Mouse (Mus musculus) embryonic facial prominence, embryonic 10.5 days (tissue): ENCODE results near the gene H2-Ab1. TPM values are rescaled to one million over a fixed set of nuclear protein-coding genes. Genes with fewer than 3 reads are reported as not detected.
"Not testable (repeated sequence)": the region's sequence is repeated elsewhere in the genome, so short reads cannot be mapped to it uniquely, and the experiment has no call there.

Source experiments
- DNase-seq: peaks from one replicate; pipeline ENCODE4 v3.0.0-alpha.2; 2017; ENCODE audit warnings: low spot score
- H3K27ac ChIP-seq: fragments of 300-500 bp; sonication (generic); replicated peaks from 2 replicates; pipeline ENCODE4 v1.5.1; 2016; ENCODE audit warnings: mild to moderate bottlenecking
- H3K27me3 ChIP-seq: fragments of 300-500 bp; sonication (generic); replicated peaks from 2 replicates; pipeline ENCODE4 v1.6.1; 2016; ENCODE audit warnings: low read depth, mild to moderate bottlenecking; ENCODE audit not compliant: poor library complexity, severe bottlenecking
- H3K36me3 ChIP-seq: fragments of 300-500 bp; sonication (generic); replicated peaks from 2 replicates; pipeline ENCODE4 v1.6.1; 2016; ENCODE audit warnings: mild to moderate bottlenecking, moderate library complexity
- H3K4me1 ChIP-seq: fragments of 300-500 bp; sonication (generic); 2 replicates; pipeline ENCODE4 v1.6.1; 2016
- H3K4me3 ChIP-seq: fragments of 300-500 bp; sonication (generic); 2 replicates; pipeline ENCODE4 v1.5.1; 2016; ENCODE audit warnings: mild to moderate bottlenecking, moderate library complexity
- H3K9me3 ChIP-seq: fragments of 300-500 bp; sonication (generic); 2 replicates; pipeline ENCODE4 v1.6.1; 2016; ENCODE audit warnings: mild to moderate bottlenecking
- WGBS: fragments of 180-500 bp; shearing (Covaris S2); methylation state at CpG from one replicate; pipeline ENCODE4 v1.1.7; 2016; 5-methylcytosine and 5-hydroxymethylcytosine counted together
- polyA plus RNA-seq: library from polyadenylated mRNA; unstranded; fragments of >200 nt; fragmentation: Nextera tagmentation; extraction: Ambion mirVana; gene quantifications from 2 replicates; pipeline ENCODE4 v1.2.1, GENCODE M21; 2016

Gene H2-Ab1
- polyA plus RNA-seq, 1 experiment from 2014 or later, result 5.5 TPM

DNA sequence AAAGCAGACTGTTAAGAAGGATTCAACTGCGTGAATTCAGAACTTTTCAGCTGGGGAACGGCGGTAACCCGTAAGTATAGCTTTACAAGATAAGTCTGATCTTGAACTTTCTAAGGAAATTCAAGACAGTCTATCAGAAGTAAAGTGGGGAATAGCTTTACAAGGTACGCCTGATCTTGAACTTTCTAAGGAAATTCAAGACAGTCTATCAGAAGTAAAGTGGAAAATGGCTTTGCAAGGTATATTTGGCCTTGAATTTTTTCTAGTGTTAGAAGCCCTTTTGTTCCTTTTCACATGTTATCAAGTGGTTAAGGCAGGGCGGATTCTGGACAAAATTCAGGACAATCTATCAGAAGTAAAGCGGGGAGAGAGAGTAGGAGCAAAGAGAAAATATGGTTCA is 37.7 kb upstream of the H2-Ab1 start:
- not testable (repeated sequence) for H3K9me3 ChIP-seq, H3K36me3 ChIP-seq, H3K4me3 ChIP-seq, DNase-seq, H3K27ac ChIP-seq, H3K4me1 ChIP-seq
- peaks cover 12% of the 10 kb centered on the region for H3K27me3 ChIP-seq
- WGBS, result 93% methylated on average over 3 of the region's 7 CpGs

DNA sequence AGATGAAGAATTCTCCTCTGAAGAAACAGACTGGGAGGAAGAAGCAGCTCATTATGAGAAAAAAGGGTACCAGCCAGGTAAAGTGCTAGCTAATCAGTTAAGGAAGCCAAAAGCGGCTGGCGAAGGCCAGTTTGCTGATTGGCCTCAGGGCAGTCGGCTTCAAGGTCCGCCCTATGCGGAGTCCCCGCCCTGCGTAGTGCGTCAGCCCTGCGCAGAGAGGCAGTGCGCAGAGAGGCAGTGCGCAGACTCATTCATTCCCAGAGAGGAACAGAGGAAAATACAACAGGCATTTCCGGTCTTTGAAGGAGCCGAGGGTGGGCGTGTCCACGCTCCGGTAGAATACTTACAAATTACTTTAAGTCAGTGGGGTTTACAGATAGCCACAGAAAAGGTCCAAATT is 37.1 kb upstream of the H2-Ab1 start:
- H3K27ac ChIP-seq, H3K4me1 ChIP-seq, H3K36me3 ChIP-seq, H3K4me3 ChIP-seq, H3K27me3 ChIP-seq, DNase-seq: not testable (repeated sequence)
- 97% methylated on average over 9 of the region's 16 CpGs for WGBS
- peaks cover 15% of the 10 kb centered on the region for H3K9me3 ChIP-seq

DNA sequence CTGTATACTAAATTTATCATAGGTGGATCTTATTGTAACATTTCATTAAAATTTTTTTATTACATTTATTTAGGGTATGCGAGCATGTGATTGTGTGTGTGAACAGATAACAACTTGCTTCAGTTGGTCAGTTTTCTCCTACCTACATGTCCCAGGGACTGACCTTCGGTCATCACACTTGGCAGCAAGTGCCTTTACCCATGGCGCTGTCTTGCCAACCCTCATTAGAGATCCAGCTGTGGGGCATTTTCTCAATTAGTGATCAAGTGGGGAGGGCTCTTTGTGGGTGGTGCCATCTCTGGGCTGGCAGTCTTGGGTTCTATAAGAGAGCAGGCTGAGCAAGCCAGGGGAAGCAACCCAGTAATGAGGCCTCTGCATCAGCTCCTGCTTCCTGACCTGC is 32.7 kb upstream of the H2-Ab1 start:
- 91% methylated on average over 3 of the region's 3 CpGs for WGBS

DNA sequence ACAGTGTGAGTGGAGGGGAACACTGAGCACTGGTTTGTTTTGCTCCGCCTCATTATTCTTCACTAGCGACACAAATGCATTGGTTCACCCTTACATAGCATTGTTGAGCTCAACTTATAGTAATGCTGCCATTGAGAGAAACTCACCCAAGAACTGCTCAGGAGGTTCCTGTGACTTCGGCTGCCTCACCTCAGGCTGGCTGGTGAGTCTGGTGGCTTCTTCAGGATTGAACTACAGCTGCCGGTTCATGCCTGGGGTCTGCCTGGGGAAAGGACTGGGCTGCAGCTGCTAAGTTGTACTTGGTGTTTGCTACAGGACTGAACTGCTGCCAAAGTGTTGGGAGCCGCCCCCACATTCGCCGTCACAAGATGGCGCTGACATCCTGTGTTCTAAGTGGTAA is 32.1 kb upstream of the H2-Ab1 start:
- Histone ChIP-seq H3K27me3 (no peaks in the 10 kb centered on the region), H3K9me3 (peaks cover 11% of the 10 kb centered on the region), H3K36me3 (no peaks in the 10 kb centered on the region), H3K27ac (no peak overlapping the region), H3K4me3 (no peak overlapping the region), H3K4me1 (no peaks in the 10 kb centered on the region)
- DNase-seq, result no peak
- 94% methylated on average over 8 of the region's 8 CpGs for WGBS

More for the DNA sequence above, 32.7 kb upstream of the H2-Ab1 start:
- Histone ChIP-seq H3K36me3 (no peaks in the 10 kb centered on the region), H3K9me3 (peaks cover 11% of the 10 kb centered on the region), H3K4me3 (no peak overlapping the region), H3K27ac (no peak overlapping the region), H3K27me3 (no peaks in the 10 kb centered on the region), H3K4me1 (no peaks in the 10 kb centered on the region)
- no peak for DNase-seq

DNA sequence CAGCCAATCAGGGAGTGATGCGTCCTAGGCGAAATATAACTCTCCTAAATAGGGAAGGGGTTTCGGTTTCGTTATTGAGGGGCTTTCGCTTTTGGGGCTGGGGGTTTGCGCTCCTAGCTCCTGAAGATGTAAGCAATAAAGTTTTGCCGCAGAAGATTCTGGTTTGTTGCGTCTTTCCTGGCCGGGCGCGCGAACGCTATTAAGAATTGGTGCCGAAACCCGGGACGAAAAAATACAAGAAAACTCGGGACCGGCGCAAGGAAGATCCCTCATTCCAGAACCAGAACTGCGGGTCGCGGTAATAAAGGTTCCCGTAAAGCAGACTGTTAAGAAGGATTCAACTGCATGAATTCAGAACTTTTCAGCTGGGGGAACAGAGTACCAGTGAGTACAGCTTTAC is 31.6 kb upstream of the H2-Ab1 start:
- not testable (repeated sequence) for DNase-seq, H3K4me1 ChIP-seq, H3K4me3 ChIP-seq, H3K36me3 ChIP-seq, H3K27me3 ChIP-seq, H3K27ac ChIP-seq
- WGBS, result 96% methylated on average over 15 of the region's 23 CpGs
- peaks cover 11% of the 10 kb centered on the region for H3K9me3 ChIP-seq

DNA sequence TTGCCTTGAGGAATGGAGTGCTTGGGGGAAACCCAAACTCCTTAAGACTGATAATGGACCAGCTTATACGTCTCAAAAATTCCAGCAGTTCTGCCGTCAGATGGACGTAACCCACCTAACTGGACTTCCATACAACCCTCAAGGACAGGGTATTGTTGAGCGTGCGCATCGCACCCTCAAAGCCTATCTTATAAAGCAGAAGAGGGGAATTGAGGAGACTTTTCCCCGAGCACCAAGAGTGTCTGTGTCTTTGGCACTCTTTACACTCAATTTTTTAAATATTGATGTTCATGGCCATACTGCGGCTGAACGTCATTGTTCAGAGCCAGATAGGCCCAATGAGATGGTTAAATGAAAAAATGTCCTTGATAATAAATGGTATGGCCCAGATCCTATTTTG is 26.5 kb upstream of the H2-Ab1 start:
- not testable (repeated sequence) for H3K27me3 ChIP-seq, H3K9me3 ChIP-seq, H3K27ac ChIP-seq, H3K36me3 ChIP-seq, DNase-seq, H3K4me3 ChIP-seq, H3K4me1 ChIP-seq
- 90% methylated on average over 9 of the region's 9 CpGs for WGBS

DNA sequence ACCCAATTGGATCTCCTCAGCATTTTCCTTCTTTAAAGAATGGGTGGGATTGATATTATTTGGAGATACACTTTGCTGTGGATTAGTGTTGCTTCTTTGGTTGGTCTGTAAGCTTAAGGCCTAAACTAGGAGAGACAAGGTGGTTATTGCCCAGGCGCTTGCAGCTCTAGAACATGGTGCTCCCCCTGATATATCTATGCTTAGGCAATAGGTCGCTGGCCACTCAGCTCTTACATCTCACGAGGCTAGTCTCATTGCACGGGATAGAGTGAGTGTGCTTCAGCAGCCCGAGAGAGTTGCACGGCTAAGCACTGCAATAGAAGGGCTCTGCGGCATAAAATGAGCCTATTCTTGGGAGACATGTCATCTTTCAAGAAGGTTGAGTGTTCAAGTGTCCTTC is 25.5 kb upstream of the H2-Ab1 start:
- not testable (repeated sequence) for DNase-seq, H3K9me3 ChIP-seq, H3K36me3 ChIP-seq, H3K27ac ChIP-seq, H3K4me3 ChIP-seq, H3K27me3 ChIP-seq, H3K4me1 ChIP-seq
- 79% methylated on average over 7 of the region's 7 CpGs for WGBS

DNA sequence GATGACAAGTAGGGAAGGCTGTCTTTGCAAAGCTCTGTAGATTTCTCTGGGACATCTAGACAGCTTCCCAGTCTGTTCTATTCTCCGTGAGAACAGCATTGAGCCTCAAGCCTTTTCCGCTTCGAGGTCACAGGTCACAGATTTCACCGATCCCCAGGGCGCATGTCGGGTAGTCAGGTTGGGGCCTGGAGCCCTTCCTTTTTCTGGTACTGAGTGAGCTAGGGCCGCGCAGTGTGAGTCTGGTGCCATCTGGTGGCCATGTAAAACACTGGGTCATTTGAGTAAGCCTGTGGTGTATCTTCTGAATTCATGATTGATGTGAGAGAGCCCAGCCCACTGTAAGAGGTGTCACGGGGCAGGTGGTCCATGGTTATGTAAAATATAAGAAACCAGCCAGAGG is 22.6 kb upstream of the H2-Ab1 start:
- Histone ChIP-seq H3K4me3 (no peak overlapping the region), H3K27ac (no peak overlapping the region), H3K36me3 (no peaks in the 10 kb centered on the region), H3K4me1 (no peaks in the 10 kb centered on the region), H3K9me3 (no peaks in the 10 kb centered on the region), H3K27me3 (no peaks in the 10 kb centered on the region)
- WGBS, result 47% methylated on average over 9 of the region's 9 CpGs
- DNase-seq, result peak; percentile 53

DNA sequence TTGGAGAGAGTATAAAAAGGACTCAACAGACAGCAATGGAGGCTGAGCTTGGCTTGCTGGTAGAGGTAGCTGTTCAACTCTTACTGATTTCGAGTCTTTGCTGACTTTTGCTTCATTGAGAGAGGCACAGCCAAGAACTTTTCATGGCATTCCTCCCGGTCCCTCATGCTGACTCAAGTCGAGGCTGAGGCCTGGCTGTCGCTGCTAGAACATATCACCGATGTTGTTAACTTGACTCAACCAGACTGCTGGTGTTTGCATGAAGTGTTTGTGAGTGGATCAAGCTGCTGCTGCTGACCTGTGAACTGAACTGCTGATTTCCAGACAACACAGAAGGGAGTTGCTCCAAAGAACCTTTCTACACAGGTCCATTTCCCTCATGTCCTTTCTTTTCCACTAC is 20.8 kb upstream of the H2-Ab1 start:
- 90% methylated on average over 5 of the region's 5 CpGs for WGBS
- 0 out of 2 replicates have a peak, but pooled peaks cover 2% of the 10 kb centered on the region for H3K9me3 ChIP-seq
- no peak overlapping the region for H3K27ac ChIP-seq
- H3K4me1 ChIP-seq, result no peaks in the 10 kb centered on the region
- H3K4me3 ChIP-seq, result no peak overlapping the region
- no peaks in the 10 kb centered on the region for H3K27me3 ChIP-seq
- no peak for DNase-seq
- no peaks in the 10 kb centered on the region for H3K36me3 ChIP-seq

DNA sequence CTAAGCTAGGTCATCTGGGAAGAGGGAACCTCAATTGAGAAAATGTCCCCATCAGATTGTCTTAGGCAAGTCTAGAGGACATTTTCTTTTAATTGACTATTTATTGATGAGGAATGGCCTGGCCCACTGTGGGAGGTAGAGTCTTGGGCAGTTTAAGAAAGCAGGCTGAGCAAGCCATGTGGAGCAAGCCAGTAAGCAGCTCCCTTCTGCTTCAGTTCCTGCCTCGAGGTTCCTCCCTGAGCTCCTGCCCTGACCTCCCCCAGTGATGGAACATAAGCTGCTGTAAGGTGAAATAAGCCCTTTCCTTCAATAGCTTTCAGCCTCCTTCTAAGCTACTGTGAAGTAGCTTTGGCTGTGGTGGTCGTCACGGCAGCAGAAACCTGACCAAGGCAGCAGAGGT is 19.7 kb upstream of the H2-Ab1 start:
- Histone ChIP-seq H3K36me3 (no peaks in the 10 kb centered on the region), H3K4me1 (no peaks in the 10 kb centered on the region), H3K9me3 (0 out of 2 replicates have a peak, but pooled peaks cover 5% of the 10 kb centered on the region), H3K27me3 (no peaks in the 10 kb centered on the region), H3K4me3 (no peak overlapping the region), H3K27ac (no peak overlapping the region)
- no peak for DNase-seq
- 79% methylated on average over 3 of the region's 3 CpGs for WGBS

DNA sequence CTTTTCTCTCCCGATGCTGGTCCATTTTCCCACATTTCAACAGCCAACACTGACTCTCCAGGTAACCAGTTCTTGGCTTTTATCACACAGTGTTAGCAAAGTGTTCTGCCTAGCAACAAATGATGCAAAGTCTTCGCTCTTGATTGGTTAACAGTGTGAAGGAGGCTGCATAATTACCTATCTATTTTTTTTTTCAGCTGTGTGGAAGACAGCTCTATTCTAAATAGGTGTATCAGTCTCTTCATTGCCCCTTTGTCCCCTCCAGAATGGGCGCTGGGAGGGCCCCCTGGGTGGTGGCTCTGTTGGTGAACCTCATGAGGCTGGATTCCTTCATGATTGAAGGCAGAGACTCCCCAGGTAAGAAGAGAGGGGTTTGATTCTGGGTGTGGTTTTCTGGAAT is 18.8 kb upstream of the H2-Ab1 start, which contains the start of gene H2-Ob:
TSS of gene H2-Ob (plus strand) at position 198 of the 400 bp plus-strand sequence.
- Histone ChIP-seq H3K4me1 (no peaks in the 10 kb centered on the region), H3K36me3 (no peaks in the 10 kb centered on the region), H3K9me3 (0 out of 2 replicates have a peak, but pooled peaks cover 5% of the 10 kb centered on the region), H3K27ac (no peak within 1 kb of the TSS), H3K4me3 (no peak within 1 kb of the TSS), H3K27me3 (no peaks in the 10 kb centered on the region)
- DNase-seq, result no peak
- WGBS, result 68% methylated on average over 3 of the region's 3 CpGs

DNA sequence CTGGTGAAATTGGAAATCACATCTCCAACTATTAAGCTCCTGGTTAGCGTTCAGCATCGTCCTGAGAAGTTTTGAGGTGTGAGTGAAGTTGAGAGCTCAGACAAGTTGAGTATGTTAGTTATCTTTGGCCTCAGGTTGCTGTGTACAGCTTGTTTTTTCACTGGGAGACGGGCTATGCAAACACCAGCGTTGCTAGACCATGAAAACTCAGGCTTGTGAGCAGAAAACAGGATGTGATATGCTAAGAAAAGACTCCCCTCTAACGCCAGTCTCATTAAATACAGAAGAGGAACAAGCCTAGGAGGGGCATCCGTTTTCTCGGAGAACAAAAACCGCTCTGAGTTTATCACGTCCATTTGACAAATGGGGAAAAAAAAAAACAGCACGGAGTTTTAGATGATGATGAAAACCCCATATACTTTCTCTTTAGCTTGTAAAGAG is 17.9 kb upstream of the H2-Ab1 start:
- DNase-seq, result no peak
- no peak overlapping the region for H3K27ac ChIP-seq
- H3K27me3 ChIP-seq, result no peaks in the 10 kb centered on the region
- 78% methylated on average over 10 of the region's 10 CpGs for WGBS
- 0 out of 2 replicates have a peak, but pooled peaks cover 5% of the 10 kb centered on the region for H3K9me3 ChIP-seq
- no peak overlapping the region for H3K4me3 ChIP-seq
- no peaks in the 10 kb centered on the region for H3K36me3 ChIP-seq
- no peaks in the 10 kb centered on the region for H3K4me1 ChIP-seq

DNA sequence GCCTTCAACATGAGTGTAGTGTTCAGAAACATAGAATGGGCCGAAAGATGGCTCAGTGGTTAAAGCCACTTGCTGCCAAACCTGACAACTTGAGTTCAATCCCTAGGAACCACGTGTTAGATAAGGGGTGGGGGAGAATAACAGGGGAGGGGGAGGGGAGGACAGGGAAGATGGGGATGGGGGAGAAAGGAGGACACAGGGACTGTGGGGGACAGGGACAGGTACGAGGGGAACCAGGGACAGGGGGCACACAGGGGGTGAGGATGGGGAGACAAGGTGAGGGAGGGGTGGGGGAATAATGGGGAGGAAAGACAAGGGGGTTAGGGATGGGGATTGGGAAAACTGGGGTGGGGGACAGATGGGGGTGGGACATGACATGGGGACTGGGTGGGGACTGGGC is 17.1 kb upstream of the H2-Ab1 start:
- 69% methylated on average over 3 of the region's 3 CpGs for whole genome bisulfite sequencing
- no peaks in the 10 kb centered on the region for H3K36me3 ChIP-seq
- H3K4me3 ChIP-seq, result no peak overlapping the region
- H3K4me1 ChIP-seq, result no peaks in the 10 kb centered on the region
- H3K27me3 ChIP-seq, result no peaks in the 10 kb centered on the region
- H3K9me3 ChIP-seq, result 0 out of 2 replicates have a peak, but pooled peaks cover 5% of the 10 kb centered on the region
- no peak overlapping the region for H3K27ac ChIP-seq
- no peak for DNase-seq

DNA sequence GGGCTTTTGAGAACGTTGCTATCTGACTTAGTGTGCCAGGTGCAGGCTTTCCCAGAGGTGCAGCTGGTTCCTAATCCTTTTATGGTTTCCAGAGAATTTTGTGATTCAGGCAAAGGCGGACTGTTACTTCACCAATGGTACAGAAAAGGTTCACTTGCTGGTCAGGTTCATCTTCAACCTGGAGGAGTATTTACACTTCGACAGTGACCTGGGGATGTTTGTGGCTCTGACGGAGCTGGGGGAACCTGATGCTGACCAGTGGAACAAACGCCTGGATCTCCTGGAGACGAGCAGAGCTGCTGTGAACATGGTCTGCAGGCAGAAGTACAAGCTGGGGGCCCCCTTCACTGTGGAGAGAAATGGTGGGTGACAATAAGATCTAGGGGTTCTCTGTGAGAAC is 16.6 kb upstream of the H2-Ab1 start:
- Histone ChIP-seq H3K36me3 (no peaks in the 10 kb centered on the region), H3K27me3 (no peaks in the 10 kb centered on the region), H3K4me1 (no peaks in the 10 kb centered on the region), H3K9me3 (0 out of 2 replicates have a peak, but pooled peaks cover 5% of the 10 kb centered on the region), H3K27ac (no peak overlapping the region), H3K4me3 (no peak overlapping the region)
- DNase-seq, result no peak
- 82% methylated on average over 6 of the region's 6 CpGs for WGBS
